Mouse (Mus musculus): Measurements from ENCODE around the gene Szt2.

Gene Szt2

GRCm38 (mm10) chr4:118413553-118413952 lies 4.5 kb upstream of the Szt2 start:
- DNase-seq (ENCODE audit: low read depth, low spot score) = no peak

- no peak for DNase-seq (ENCODE audit: low read depth, low spot score)
Observed at GRCm38 (mm10) chr4:118410871-118411270, 1.8 kb upstream of the Szt2 start.

GRCm38 (mm10) chr4:118402701-118403100 lies 6.4 kb downstream of the Szt2 start:
- no peak for DNase-seq (ENCODE audit: low read depth, low spot score)

- DNase-seq (ENCODE audit: low read depth, low spot score) = no peak
Observed at GRCm38 (mm10) chr4:118401918-118402317, 7.2 kb downstream of the Szt2 start.

- DNase-seq (ENCODE audit: low read depth, low spot score) = no peak
Observed at GRCm38 (mm10) chr4:118401421-118401820, 7.7 kb downstream of the Szt2 start.

DNA sequence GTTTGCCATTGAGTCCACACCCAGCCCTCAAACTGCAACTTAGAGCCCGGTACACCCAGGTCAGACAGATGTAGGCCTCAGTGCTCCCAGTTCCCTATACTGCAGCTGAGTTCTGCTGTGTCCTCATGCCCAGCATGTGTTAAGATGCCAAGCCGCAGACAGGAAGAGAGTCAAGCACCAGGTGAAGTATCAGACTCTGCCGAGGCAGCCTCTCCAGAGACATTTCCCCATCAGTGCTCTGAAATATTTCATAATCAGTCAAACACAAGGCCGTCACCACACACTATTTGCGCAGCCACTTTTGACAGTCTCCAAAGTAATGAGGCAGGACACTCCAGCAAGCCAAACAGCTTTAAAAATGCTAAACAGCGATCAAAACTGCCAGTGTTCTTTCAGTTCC lies 10.7 kb downstream of the Szt2 start:
- no peak for DNase-seq (ENCODE audit: low read depth, low spot score)

DNA sequence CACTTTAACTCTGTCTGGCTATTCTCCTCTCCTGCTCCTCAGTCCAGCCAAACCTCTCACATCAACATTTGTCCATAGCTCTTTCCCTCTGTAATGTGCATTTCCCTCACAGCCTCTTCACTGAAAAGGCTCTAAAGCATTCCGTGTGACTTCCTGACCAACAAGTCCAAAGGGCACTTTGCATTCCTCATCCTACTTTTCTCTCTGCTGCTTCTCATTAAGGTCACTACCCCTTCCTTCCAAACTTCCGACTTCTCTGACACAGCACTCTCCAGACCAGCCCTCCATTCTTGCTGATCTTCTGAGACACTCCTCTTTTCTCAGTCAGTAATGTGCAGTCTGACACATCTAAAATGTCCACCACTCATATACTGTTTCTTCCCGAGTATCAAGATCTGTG lies 12.6 kb downstream of the Szt2 start:
- DNase-seq (ENCODE audit: low read depth, low spot score) = no peak

GRCm38 (mm10) chr4:118395289-118395688 lies 13.8 kb downstream of the Szt2 start:
- DNase-seq (ENCODE audit: low read depth, low spot score) = no peak

DNA sequence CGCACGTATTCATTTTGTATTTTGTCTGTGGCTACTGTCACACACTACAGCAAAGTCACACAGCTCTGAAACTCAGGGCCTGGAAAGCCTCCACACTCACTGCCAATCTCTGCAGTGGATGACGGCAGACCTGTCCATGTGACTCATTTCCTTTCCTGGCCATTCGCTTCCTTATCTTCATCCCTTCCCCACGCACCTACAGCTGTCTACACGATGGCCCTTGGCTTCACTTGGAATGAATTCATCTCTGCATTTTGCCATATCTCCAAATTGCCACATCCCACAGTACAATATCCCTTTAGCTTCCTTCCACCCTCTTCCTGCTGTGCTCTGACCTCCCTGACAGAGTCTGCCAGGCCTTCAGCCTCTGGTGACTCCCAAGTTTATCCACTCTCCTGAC lies 14.6 kb downstream of the Szt2 start:
- DNase-seq (ENCODE audit: low read depth, low spot score) = no peak

DNA sequence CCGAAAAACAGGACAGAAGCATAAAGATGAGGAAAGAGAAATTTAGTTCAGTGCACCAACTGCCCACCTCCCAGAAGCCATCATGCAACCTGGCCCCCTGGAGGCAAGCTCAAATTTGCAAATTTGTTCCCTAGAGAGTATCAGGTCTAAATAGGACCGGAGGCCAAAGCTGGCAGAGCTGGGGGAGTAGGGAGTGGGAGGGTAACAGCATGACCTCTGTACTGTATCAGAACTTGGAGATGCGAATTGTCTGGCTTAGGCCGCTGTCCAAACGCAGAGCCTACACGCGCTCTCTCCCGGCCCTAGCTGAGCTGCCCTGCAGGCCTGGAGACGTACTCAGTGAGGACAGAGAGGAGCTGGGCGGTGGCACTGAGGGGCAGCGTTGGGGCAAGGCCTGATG lies 18.9 kb downstream of the Szt2 start:
- DNase-seq (ENCODE audit: low read depth, low spot score) = no peak

DNA sequence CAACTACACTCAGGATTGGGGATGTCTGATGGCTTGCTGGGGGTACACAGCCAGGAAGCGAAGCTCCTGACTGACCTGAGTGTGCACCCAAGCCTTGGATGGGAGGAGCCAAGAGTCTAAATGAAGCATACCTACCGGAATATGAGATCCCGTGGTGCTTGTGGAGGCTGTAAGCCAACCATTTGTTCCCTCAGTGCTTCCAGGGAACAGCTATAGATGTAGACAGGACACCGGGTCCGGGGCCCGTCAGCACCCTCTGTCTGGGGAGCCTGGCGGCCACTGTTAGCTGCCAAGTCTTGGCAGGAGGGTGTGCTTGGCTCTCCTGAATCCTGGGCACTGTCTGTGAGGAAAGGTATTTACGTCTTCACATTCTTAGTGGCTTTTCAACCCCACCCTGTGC lies 21.8 kb downstream of the Szt2 start:
- no peak for DNase-seq (ENCODE audit: low read depth, low spot score)

GRCm38 (mm10) chr4:118383271-118383670 lies 25.8 kb downstream of the Szt2 start:
- DNase-seq (ENCODE audit: low read depth, low spot score) = no peak

GRCm38 (mm10) chr4:118375999-118376398 lies 33.1 kb downstream of the Szt2 start:
- no peak for DNase-seq (ENCODE audit: low read depth, low spot score)

- no peak for DNase-seq (ENCODE audit: low read depth, low spot score)
Observed at GRCm38 (mm10) chr4:118371822-118372221, 37.3 kb downstream of the Szt2 start.

GRCm38 (mm10) chr4:118368616-118369015 lies 40.5 kb downstream of the Szt2 start:
- DNase-seq (ENCODE audit: low read depth, low spot score) = no peak

DNA sequence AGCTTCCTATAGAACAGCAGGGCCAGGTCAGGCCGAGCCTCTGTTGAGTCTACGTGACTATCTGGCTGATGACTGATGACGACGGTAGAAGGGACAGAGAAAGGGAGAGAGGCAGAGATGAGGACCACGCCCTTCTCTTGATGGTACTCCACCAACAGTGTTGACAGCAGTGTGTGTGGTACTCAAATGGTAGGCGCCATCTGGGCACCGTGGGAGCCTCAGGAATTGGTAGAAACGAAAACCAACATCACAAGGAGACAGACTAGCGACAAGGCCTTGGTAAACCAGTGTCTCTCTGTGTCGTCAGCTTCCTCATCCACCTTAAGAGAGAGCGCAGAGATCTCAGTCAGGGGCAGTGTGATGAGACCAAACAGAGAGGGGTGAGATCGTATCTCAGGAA lies 41.5 kb downstream of the Szt2 start:
- DNase-seq (ENCODE audit: low read depth, low spot score) = peak; percentile 25

DNA sequence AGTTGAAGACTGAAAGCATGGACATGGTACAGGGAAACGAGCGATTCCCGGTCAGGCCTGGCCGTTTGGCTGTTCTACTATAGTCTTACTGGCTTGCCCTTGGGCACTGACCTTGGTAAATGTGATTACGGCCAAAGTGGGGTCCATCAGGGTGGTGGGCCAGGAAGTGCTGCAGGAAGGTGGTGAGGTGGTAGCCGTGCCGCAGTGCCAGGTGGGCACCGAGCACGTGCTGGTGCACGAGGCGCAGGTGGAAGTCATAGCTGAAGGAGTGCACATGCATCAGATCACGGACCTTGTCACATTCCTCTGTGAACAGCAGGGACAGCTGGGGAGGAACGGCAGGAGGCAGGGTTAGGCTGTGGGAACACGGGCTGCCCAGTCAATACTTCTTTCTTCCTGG lies 43.1 kb downstream of the Szt2 start:
- no peak for DNase-seq (ENCODE audit: low read depth, low spot score)

DNA sequence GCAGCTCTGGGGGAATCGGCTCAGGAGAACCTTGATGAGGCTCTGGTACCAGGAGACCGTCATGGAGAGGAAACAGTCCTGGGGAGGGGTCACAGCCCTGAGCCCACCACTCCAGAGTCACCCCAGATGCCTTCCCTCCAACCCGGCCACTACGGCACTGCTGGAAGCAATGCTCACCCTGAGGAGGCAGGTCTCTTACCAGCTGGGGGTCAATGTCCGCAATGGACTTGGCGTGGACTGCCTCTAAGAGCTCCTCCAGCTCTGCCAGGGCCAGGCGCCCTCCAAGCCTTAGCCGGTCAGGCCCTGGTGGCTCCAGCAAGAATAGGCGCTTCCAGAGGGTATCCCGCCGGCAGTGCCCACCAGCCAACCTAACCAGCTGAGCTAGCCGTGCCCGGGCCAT lies 44.4 kb downstream of the Szt2 start:
- DNase-seq (ENCODE audit: low read depth, low spot score) = no peak

GRCm38 (mm10) chr4:118363985-118364384 lies 45.1 kb downstream of the Szt2 start:
- peak; percentile 22 for DNase-seq (ENCODE audit: low read depth, low spot score)

DNA sequence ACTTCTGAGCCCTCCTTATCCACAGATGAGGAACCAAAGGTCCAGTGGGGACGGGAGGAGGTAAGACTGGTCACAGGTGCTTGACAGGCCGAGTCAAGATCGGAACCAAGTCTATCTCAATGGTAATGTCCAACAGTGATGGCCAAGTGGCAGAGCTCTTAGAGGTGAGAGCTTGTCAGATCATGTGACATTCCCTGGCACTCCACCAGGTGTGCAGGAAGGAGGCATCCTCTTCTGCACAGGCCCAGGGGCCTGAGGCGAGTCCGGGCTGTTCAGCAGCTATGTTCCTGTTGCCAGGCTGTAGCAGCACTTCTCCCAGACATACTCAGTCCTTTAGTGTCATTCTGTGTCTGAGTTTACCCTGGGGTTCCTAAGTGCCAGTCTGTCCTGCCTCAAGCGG lies 46.2 kb downstream of the Szt2 start:
- DNase-seq (ENCODE audit: low read depth, low spot score) = peak; percentile 16

GRCm38 (mm10) chr4:118361451-118361850 lies 47.6 kb downstream of the Szt2 start:
- no peak for DNase-seq (ENCODE audit: low read depth, low spot score)

DNA sequence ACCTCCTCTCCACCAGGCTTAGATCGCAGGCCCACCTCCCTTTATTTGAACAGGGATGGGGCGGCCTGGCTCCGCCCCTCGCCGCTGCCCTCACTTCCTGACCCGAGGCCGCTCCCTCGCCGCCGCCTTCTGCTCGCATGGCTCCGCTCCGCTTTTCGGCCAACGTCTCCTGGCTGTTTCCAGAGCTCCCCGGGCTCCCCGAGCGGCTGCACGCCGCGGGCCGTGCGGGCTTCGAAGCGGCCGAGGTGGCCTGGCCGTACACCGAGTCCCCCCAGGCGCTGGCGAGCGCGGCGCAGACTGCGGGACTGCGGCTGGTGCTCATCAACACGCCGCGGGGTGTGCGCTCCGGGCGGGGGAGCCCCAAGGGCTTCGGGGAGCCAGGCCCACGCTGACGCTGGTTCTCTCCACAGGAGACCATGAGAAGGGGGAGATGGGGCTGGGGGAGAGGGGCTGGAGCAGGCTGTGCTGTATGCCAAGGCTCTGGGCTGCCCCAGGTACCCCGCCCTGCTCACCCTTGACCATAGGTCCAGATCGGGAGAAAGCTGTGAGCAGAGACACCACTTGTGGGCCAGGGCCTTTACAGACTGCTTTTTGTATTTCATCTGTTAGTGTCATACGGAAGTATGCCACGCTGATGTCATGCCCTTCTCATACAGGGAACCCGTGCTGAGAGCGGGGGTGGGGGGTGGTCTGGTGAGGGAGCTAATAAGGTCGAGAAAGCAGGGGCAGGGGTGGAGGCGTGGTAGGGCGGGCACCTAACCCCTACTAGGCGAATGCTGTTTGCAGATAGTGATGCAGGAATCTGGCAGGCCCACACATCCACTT lies 49.0 kb downstream of the Szt2 start:
- peak; percentile 76 for DNase-seq (ENCODE audit: low read depth, low spot score)

DNA sequence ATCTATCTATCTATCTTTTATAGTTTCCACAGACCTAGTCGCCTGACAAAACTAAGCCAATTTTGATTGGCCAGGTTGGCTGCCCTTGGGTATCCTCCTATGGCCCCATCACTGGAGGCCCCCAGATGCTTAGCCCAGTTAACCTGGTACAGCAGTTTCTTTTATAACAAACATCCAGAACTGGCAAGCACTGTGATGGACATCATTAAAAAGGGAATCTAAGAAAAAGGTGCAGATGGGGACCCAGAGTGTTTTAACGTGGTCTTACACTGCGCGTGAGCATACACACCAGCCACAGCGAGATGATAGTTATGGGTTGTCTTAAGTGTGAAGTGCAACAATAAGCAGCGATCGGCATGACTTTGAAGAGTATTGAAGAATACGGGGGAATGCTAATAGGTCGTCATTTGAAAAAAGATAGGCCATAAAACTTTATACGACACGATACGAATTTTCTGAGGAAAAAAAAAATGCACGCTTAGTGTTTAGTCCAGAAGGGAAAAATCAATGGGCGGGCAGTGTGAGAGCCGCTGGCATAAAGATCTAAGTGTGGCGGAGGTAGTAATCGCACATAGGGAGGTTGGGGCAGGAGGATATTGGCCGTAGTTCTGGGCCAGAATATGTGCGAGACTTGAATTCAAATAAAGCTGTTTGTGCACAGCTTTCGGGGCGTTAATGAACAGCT lies 49.7 kb downstream of the Szt2 start:
- no peak for DNase-seq (ENCODE audit: low read depth, low spot score)

Data from brain, adult 2 months (tissue).